Mouse (Mus musculus) urinary bladder, adult 18-20 months (tissue): ENCODE data around the gene Rgp1.
A peak's percentile ranks its signal among the peaks of the same experiment; 100 is the strongest.
"Not testable (repeated sequence)": the region's sequence is repeated elsewhere in the genome, so short reads cannot be mapped to it uniquely, and the experiment has no call there.

ENCODE experiments used
- DNase-seq, 2 experiments: peaks; one replicate each; pipeline ENCODE4 v3.0.0; 2022; ENCODE audit warnings: low spot score in 2 of 2, mixed read lengths in 2 of 2

Gene Rgp1

DNA sequence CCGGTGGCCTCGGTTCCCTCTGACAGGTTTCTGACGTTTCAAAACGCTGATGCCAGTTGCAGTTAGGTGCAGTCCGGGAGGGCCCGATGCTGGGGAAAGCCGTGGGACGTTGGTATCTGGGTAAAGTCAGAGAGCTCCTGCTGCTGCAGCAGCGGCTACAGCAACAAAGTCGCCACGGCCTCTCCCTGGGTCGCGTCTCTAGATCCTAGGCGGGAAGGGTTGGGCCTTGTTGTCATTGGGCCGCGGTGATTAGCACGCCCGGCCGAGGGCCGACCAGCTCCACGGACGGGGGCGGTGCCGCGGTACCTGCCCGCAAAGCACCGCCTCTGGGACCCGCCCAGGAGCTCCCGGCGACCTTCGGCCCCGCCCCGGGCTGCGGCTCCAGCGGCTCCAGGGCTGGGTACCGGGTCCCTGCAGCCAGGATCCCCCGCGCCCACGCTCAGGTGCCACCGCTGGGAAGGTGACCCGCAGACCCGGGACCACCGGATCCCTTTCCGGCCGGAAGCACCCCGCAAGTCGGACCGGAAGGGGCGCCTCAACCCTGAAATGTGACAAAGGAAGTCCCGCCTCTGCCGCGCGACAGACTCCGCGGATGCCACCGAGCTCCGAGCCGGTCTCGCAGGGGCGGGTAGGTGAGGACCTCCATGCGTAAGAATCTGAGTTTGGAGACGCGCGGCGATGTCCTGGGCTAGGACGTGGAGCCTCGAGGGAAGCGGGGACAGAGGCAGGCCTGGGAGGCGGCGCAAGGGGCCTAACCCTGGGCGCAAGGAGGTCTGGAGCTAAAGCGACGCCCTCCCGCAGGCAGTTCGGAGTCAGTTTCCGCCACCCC lies at the start of gene Rgp1, which contains the start of gene Gba2:
Gene Rgp1 (plus strand): TSS at position 340 of the 829 bp plus-strand sequence.
Gene Gba2 (minus strand): TSS at position 498 of the 829 bp plus-strand sequence.
- DNase-seq, result peak; percentile 87 to 94

DNA sequence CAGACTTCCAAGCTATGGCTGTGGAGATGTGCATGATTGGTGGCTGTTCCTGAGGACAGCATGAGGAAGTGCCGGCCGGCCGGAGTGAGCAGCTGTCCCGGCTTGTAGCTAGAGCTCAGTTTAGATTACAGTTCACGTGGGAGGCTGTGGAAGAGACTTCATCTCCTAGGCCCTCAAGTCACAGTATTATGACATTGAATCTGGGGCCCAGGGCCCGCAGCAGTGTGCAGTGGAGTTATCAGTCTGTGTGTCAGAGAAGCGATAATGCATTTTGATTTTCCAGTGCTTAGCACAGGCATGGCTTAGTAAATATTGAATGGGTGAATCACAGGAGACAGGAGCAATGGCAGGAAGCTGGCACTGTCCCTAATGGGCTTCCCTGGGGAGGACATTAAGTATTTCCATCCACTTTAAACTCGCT lies 48.4 kb upstream of the Rgp1 start:
- DNase-seq, result no peak

- DNase-seq, result peak in 1 of 2 experiments; percentile 52
Observed at GRCm38 (mm10) chr4:43530581-43530980, 47.9 kb upstream of the Rgp1 start.

DNA sequence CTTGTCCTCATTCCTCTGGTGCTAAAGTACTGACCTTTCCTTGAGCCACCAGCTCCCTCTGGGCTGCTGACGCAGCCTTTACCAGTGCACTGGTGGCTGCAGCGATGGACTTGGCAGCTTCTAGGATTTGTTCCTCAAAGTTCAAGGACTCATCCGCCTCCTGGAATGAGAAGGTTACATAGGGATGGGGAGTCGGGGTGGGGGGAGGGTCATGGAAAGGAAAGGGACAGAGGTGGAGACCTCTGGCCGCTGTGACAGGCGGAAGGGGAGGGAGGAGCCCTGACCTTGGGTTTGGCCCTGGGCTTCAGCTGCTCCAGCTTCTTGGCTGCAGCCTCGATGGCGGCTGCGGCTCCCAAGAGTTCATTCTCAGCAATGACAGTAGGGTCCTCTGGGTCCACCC lies 45.2 kb upstream of the Rgp1 start:
- DNase-seq, result no peak

DNA sequence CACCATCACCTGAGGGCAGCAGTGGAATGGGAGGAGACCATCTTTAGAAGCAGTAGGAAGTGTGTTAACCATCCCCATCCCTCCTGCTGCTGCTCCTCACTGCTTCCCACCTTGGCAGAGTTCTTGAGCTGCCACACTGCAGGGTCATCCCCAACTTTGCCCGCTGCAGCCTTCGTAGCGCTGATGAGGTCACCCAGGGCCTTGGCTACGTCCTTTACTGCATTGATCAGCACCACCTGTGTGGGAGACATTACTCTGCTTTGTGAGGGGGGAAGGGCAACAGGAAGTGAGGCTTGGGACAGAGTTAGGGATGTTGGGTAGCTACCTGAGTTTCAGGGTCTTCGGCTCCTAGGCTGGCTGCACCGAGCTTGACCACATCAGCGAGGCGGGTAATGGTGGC lies 42.9 kb upstream of the Rgp1 start:
- no peak for DNase-seq

DNA sequence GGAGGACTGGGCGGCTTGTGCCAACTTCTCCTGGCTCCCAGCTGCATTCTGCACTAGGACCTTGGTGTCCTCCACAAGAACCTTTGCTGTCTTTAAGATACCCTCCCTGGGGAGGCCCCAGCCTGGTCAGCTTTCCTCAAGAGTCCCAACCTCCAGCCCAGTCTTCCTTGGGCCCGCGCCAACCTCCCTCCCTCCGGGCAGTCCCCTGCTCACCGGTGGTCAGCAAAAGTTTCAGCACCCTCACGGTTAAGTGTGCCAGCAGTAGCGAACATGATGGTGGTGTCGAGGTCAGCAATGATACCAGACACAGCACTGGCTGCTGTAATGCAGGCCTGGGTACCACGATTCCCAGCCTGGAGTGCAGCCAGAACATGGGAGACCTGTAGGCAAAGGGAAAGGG lies 42.5 kb upstream of the Rgp1 start:
- no peak for DNase-seq

DNA sequence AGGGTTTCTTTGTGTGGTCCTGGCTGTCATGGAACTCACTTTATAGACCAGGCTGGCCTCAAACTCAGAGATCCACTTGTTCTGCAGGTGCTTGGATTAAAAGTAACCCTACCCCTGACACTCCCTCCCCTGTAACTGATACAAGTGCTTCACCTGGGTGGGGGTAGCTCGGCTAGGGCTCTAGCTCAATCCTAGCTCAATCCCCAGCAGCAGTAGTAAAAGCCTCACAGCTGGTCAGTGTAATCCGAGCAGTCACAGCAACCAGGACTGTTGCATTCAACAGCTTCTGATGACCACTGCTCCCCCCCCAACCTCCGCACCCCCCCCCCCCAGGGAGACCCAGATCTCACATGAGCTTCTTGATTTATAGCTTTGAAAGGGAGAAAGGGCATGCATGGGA lies 36.5 kb upstream of the Rgp1 start:
- no peak for DNase-seq

GRCm38 (mm10) chr4:43546375-43547047 lies 32.0 kb upstream of the Rgp1 start:
- no peak for DNase-seq

- DNase-seq, result no peak
Observed at GRCm38 (mm10) chr4:43547160-43547559, 31.4 kb upstream of the Rgp1 start.

DNA sequence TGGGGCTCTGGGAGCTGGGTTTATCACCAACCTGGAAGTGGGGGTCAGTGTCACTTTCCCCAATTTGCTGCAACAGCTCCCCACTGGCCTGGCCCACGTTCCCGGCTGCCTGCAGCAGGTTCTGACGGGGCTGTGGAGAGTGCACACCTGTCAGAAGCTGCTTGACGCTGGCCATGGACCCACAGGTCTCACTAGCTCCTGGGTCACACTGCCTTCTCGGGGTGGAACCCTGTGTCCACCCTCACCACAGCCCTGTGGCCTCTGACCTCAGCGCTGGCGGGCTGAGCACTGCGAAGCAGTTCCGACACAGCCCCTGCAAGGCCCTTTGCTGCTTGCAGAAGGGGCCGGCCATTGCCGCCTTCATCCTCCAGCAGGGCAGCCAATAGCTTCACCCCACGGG lies 29.5 kb upstream of the Rgp1 start:
- DNase-seq, result no peak

DNA sequence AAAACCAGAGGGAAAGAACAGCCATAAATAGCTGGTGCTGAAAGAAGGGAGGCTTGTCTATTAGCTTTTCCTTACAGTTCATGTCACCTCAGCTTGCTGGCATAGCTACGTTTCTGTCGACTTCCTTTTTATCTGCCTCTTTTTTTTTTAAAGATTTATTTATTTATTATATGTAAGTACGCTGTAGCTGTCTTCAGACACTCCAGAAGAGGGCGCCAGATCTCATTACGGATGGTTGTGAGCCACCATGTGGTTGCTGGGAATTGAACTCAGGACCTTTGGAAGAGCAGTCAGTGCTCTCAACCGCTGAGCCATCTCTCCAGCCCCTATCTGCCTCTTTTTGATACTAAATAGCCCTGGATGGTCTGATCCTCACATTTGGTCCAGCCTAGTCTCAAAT lies 26.7 kb upstream of the Rgp1 start:
- DNase-seq, result not testable (repeated sequence)

- DNase-seq, result no peak
Observed at GRCm38 (mm10) chr4:43552437-43552836, 26.1 kb upstream of the Rgp1 start.

DNA sequence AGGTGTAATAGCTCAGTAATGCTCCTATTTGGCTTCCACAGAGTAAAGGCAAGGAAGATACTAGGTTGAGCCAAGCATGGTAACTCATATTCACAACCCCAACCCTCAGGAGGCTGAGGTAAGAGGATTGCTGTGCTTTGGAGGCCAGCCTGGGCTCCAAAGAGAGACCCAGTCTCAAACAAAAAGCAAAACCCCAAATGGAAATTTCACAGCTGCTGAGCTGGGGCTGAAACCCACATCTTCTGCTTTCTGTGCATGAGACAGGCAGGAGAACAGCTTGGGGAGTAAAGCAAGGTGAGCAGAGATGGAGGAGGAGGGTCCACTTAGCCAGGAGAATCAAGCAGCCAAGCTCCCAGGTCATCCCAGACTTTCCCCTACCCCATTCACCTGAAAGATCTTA lies 24.6 kb upstream of the Rgp1 start:
- no peak for DNase-seq

DNA sequence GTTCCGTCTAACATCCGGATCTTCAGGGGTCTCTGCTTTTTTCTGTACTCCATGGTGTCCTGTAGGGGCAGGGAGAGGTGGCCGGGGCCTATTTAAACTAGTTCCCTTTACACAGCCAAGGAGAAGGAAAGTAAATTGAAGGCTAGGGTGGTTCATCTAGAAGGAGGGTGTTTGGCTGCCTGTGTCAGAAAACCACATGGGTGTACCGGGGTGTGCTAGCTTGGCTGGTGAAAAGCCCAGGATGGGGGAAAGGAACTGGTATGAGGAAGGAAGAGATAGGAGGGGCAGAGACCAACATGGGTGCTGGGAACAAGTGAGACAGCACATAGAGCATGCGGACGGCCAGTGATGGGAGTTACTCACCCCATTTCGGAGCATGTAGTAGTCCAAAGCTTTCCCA lies 22.6 kb upstream of the Rgp1 start:
- DNase-seq, result no peak

DNA sequence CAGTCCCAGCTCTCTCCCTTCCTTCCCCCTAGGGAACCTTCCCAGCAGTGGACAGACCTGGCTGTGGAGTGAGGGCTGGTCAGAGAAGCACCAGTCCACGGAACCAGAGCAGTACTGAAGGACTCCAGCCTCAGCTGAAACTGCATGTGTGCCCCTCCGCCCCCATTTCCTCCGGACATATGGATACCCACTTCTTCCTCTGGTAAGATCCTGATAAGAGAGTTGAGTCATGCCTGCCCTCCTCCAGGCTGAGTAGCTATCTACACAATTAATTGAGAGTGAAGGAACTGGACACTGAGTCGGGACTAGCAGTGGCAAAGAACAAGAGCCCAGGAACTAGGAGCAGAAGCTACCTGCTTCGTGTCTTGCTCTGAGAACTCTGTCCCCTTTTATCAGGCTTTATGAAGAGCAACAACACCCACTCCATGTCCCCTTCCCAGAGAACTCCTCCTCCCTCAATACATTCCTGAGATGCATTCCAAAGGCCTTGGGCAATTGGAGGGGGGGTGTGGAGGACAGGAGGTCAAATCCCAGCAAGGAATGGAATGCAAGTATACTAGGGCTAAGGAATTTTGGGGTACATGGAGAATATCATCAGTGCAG lies 20.4 kb upstream of the Rgp1 start:
- no peak for DNase-seq

DNA sequence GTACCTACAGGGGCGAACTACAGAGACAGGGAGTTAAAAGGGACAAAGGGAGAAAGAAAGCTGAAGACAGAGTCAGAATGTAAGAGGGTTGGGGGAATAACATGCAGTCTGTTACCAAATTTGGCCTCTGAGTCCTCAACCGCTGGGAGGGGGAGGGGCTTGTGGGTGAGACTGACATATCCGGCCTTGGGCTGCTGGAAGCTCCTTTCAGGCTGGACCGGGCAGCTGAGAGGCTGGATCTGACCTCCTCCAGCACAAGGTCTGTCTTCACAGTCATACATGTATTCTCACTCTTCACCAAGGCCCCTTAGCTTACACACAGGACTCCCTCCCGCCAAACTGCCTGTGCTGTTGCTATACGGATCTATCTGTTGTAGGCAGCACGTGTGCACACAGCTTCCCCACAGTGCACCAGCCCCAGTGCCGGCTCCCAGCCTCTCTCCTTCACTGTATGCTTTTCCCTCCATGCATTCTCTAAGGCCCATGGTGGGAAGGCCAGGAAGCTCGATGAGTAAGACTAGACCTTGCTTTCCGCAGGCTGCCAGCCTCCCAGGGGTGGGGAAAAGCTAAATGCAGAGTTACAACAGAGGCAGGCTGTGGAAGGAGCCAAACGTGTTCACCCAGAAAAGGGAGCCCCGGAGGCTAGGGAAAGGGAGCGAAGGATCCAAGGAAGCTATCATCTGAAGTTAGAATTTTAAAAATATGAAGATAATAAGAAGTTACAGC lies 19.7 kb upstream of the Rgp1 start:
- DNase-seq, result no peak

DNA sequence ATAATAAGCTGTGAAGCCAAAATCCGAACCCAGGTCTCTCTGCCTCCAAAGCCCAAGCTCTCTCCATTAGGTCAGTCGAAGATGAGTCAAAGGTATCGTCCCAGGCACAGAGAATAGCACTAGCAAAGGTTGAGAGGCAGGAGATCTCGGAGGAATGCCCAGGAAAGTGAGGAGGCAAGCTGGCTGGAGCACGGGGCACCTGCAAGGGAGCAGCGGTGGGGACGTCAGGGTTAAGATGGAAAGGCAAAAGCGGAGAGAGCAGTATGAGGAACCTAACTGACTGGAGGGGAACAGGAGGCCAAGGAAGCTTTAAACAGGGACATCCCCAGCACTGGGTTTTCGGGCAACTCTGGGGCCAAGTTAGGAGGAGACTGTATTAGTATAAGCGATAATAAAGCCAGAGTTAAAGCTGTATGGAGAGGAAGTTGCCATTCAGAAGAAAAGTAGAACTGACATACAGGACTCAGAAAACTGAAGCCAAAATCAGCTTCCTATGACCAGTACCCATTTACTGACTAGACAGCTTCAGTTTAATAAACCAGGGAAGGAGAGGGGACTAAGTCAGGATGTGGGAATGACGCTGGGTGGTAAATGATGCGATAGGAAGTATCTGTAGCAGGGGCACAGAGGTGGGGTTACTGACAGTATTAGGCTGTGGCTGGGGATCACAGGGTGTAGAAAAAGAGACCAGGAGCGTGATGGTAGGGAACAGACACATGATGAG lies 18.8 kb upstream of the Rgp1 start:
- no peak for DNase-seq

- DNase-seq, result peak in 1 of 2 experiments; percentile 27
Observed at GRCm38 (mm10) chr4:43560243-43560611, 18.3 kb upstream of the Rgp1 start.

DNA sequence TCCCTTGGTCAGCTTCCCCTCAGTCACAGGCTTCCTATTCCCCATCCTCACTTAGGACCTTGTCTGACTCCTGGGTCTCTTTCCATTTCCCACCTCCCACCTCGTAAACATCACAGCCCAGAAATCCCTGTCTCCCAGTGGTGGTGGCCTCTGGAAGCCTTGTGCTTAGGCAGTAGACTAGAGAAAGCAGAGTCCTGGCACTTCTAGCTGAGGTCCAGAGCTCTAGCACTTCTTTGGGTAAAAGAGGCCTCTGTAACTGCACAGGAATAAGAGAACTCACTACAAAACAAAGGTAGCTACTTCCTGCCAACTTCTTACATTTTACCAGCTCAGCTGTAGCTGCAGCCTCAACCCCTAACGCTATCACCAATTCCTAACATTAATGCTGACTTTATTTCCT lies 17.5 kb upstream of the Rgp1 start:
- no peak for DNase-seq

GRCm38 (mm10) chr4:43561436-43561996 lies 17.0 kb upstream of the Rgp1 start:
- no peak for DNase-seq
